Mouse (Mus musculus) heart, postnatal 0 days (tissue): ENCODE data around the gene Espn.
A peak's percentile ranks its signal among the peaks of the same experiment; 100 is the strongest.

Source experiments
- CTCF ChIP-seq: IDR thresholded peaks from 2 replicates; pipeline ENCODE4 v1.5.1; 2016; ENCODE audit warnings: antibody characterized with exemption, control low read depth, low read depth
- EP300 ChIP-seq: IDR thresholded peaks from 2 replicates; pipeline ENCODE4 v1.6.1; 2016; ENCODE audit warnings: antibody characterized with exemption, low read depth

GRCm38 (mm10) chr4:152173041-152173440 lies 20.9 kb upstream of the Espn start:
- peak; percentile 85 for TF ChIP-seq CTCF
- TF ChIP-seq EP300: no peak
